Mouse (Mus musculus): ENCODE measurements around the gene Rsph1. TPM values are rescaled to one million over a fixed set of nuclear protein-coding genes. Genes with fewer than 3 reads are reported as not detected.

Gene Rsph1
- total and polyA plus RNA-seq, 3 experiments, result not detected

DNA sequence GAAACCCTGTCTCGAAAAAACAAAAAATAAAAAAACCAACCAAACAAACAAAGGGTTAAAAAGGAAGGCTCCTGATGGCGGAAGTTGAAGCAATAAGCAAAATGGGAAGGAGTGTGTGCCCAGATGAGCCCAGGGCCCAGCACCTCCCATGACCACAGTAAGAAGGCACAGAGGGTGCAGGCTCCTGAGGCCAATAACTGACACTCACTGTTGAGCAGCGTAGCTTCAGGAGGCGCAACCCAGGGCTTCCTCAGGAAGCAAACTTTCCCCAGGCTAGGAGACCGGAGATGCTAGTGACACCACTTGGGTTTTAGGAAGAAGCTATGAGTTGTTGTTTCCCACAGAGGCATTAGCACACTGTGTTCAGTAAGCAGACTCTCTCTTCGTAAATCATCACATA lies 13.7 kb upstream of the Rsph1 start:
- Histone ChIP-seq H3K36me3 (replicated peaks in 1 of 2; ENCODE audit: control insufficient read depth in 1 of 2, insufficient read depth in 1 of 2, low read length in 1 of 2) (no peaks in the 10 kb centered on the region), H3K4me1 (ENCODE audit: control insufficient read depth in 1 of 2, insufficient read depth in 2 of 2) (peaks cover 2 to 22% of the 10 kb centered on the region in 2 experiments), H3K27me3 (replicated peaks) (peaks cover 32% of the 10 kb centered on the region), H3K79me2 (replicated peaks; ENCODE audit: control insufficient read depth, extremely low read depth, insufficient read depth, poor library complexity, severe bottlenecking) (no peaks in the 10 kb centered on the region), H3K4me2 (ENCODE audit: insufficient read depth, low read depth, poor library complexity, severe bottlenecking) (no peak overlapping the region), H3K9ac (ENCODE audit: insufficient read depth, low read depth) (no peak overlapping the region), H3K27ac (ENCODE audit: insufficient read depth, low read depth) (no peak overlapping the region), H3K9me3 (replicated peaks; ENCODE audit: low read length) (no peaks in the 10 kb centered on the region), H3K4me3 (replicated peaks in 1 of 3; ENCODE audit: low read depth in 2 of 3, low read length in 2 of 3, poor library complexity in 1 of 3) (no peak overlapping the region)
- dilution Hi-C loops (cut with MboI; ENCODE audit: extremely low pct_ligation_motif_present, extremely low pct_unique_long_range_greater_than_20kb, low sequenced_read_pairs) (no loop called here), in situ Hi-C loops (cut with MboI; ENCODE audit: low pct_ligation_motif_present, low pct_unique_long_range_greater_than_20kb, low sequenced_read_pairs) (no loop called here)
- no peak for DNase-seq (ENCODE audit: extremely low read depth)
- no peak for TF ChIP-seq CHD2 (IDR thresholded peaks at IDR 0.05; ENCODE audit: low read length)
- no peak for TF ChIP-seq ZC3H11A (IDR thresholded peaks at IDR 0.05; ENCODE audit: low read depth, low read length)
- no peak for TF ChIP-seq MAZ (IDR thresholded peaks at IDR 0.05; ENCODE audit: low read depth, low read length)
- TF ChIP-seq EP300 (IDR thresholded peaks at IDR 0.05; ENCODE audit: low read length), result no peak
- no peak for TF ChIP-seq MXI1 (IDR thresholded peaks at IDR 0.05; ENCODE audit: low read depth, low read length)
- TF ChIP-seq PAX5 (IDR thresholded peaks at IDR 0.05; ENCODE audit: low read length), result no peak
- no peak for TF ChIP-seq BHLHE40 (IDR thresholded peaks at IDR 0.05; ENCODE audit: low read depth, low read length)
- no peak for TF ChIP-seq CTCF (conservative IDR thresholded peaks at IDR 0.05 in 1 of 2, IDR thresholded peaks at IDR 0.05 in 1 of 2; ENCODE audit: low read depth in 2 of 2, low read length in 2 of 2)
- TF ChIP-seq SIN3A (IDR thresholded peaks at IDR 0.05; ENCODE audit: low read length), result no peak
- TF ChIP-seq NELFE (IDR thresholded peaks at IDR 0.05; ENCODE audit: low read depth, low read length), result no peak
- no peak for TF ChIP-seq TCF12 (IDR thresholded peaks at IDR 0.05; ENCODE audit: low read depth, low read length)
- TF ChIP-seq USF2 (conservative IDR thresholded peaks at IDR 0.05; ENCODE audit: low read depth, low read length), result no peak
- no peak for TF ChIP-seq USF1 (IDR thresholded peaks at IDR 0.05; ENCODE audit: low read depth, low read length)
- TF ChIP-seq MAFK (IDR thresholded peaks at IDR 0.05; ENCODE audit: insufficient replicate concordance, low read length), result no peak
- TF ChIP-seq ETS1 (conservative IDR thresholded peaks at IDR 0.05; ENCODE audit: low read depth, low read length), result no peak
- no peak for TF ChIP-seq IRF4 (IDR thresholded peaks at IDR 0.05; ENCODE audit: low read depth, low read length)
- TF ChIP-seq ZKSCAN1 (IDR thresholded peaks at IDR 0.05; ENCODE audit: borderline replicate concordance, low read depth, low read length), result no peak
- TF ChIP-seq KAT2A (IDR thresholded peaks at IDR 0.05; ENCODE audit: insufficient replicate concordance, low read length), result no peak
- TF ChIP-seq POLR2A (IDR thresholded peaks at IDR 0.05; ENCODE audit: low read depth, low read length), result no peak

DNA sequence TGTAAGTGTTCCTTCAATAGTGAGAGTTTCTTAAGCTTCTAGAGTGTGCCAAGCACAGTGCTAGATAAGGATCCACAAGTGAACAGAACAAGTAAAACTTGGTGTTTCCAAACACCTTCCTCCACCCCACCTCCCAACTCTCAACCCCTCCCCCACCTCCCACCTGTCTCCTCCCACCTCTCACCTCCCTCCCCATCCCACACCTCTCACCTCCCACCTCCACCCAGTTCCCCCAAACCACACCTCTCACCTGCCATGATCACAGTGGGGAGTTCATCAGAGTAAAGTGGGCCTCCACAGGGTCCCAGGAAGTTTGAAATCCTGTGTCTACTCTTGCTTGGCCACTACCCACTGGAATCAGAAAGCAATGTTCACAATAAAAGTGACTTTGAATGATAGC lies 13.1 kb upstream of the Rsph1 start:
- H3K79me2 ChIP-seq (replicated peaks; ENCODE audit: control insufficient read depth, extremely low read depth, insufficient read depth, poor library complexity, severe bottlenecking), result no peaks in the 10 kb centered on the region
- no peak overlapping the region for H3K27ac ChIP-seq (ENCODE audit: insufficient read depth, low read depth)
- in situ Hi-C loops (cut with MboI; ENCODE audit: low pct_ligation_motif_present, low pct_unique_long_range_greater_than_20kb, low sequenced_read_pairs), result no loop called here

More for the DNA sequence above, 13.1 kb upstream of the Rsph1 start:
- Histone ChIP-seq H3K27me3 (replicated peaks) (peaks cover 27% of the 10 kb centered on the region), H3K4me2 (ENCODE audit: insufficient read depth, low read depth, poor library complexity, severe bottlenecking) (no peak overlapping the region), H3K4me1 (ENCODE audit: control insufficient read depth in 1 of 2, insufficient read depth in 2 of 2) (peaks cover 2 to 19% of the 10 kb centered on the region in 2 experiments), H3K4me3 (replicated peaks in 1 of 3; ENCODE audit: low read depth in 2 of 3, low read length in 2 of 3, poor library complexity in 1 of 3) (no peak overlapping the region), H3K9me3 (replicated peaks; ENCODE audit: low read length) (no peaks in the 10 kb centered on the region), H3K36me3 (replicated peaks in 1 of 2; ENCODE audit: control insufficient read depth in 1 of 2, insufficient read depth in 1 of 2, low read length in 1 of 2) (no peaks in the 10 kb centered on the region), H3K9ac (ENCODE audit: insufficient read depth, low read depth) (no peak overlapping the region)
- no peak for DNase-seq (ENCODE audit: extremely low read depth)
- TF ChIP-seq MYC (IDR thresholded peaks at IDR 0.05; ENCODE audit: low read depth, low read length) (no peak), E2F4 (IDR thresholded peaks at IDR 0.05; ENCODE audit: insufficient replicate concordance, low read depth, low read length) (no peak), USF2 (conservative IDR thresholded peaks at IDR 0.05; ENCODE audit: low read depth, low read length) (no peak), EP300 (IDR thresholded peaks at IDR 0.05; ENCODE audit: low read length) (no peak), IRF4 (IDR thresholded peaks at IDR 0.05; ENCODE audit: low read depth, low read length) (no peak), TBP (conservative IDR thresholded peaks at IDR 0.05; ENCODE audit: low read depth, low read length) (no peak)
- dilution Hi-C loops (cut with MboI; ENCODE audit: extremely low pct_ligation_motif_present, extremely low pct_unique_long_range_greater_than_20kb, low sequenced_read_pairs), result no loop called here
